Mouse (Mus musculus): ENCODE data around the gene Tcf25. TPM values are rescaled to one million over a fixed set of nuclear protein-coding genes. Genes with fewer than 3 reads are reported as not detected.

Tcf25 gene
- polyA plus RNA-seq, 1 experiment = 41.8 TPM

DNA sequence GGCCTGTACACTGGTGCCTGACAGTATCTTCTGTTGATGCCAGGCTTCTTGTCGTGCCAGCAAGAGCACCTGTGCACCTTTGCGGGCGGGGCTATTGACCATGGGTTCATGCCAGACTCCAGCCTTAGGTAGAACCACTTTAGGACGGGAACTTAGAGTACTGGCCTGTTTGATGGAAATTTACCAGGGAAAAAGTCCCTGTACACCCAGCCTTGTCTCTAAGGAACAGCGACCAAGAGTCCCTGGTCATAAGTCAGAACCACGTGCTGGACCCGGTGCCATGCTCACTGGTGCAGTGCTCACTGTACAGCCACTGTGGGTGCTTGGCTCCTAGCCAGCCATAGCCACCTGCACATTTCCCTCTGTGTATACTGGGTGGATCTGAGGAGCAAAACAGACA, 15.5 kb downstream of the Tcf25 start:
- no peaks in the 10 kb centered on the region for H3K27me3 ChIP-seq (ENCODE audit: control insufficient read depth, insufficient read depth, low read length)
- no peaks in the 10 kb centered on the region for H3K4me1 ChIP-seq (ENCODE audit: control insufficient read depth, insufficient read depth, low read length)
- no peak overlapping the region for H3K4me3 ChIP-seq (ENCODE audit: control insufficient read depth, low read depth, low read length)
- H3K27ac ChIP-seq (ENCODE audit: control insufficient read depth, insufficient read depth, low read depth, low read length) = no peak overlapping the region
- no peak for TF ChIP-seq CTCF (IDR thresholded peaks at IDR 0.05; ENCODE audit: control insufficient read depth, insufficient read depth, insufficient replicate concordance, low read depth, low read length)
- no peak for TF ChIP-seq POLR2A (IDR thresholded peaks at IDR 0.05; ENCODE audit: control insufficient read depth, low read depth, low read length)
- no peaks in the 10 kb centered on the region; the same call in 1 of the 2 replicates for H3K36me3 ChIP-seq (ENCODE audit: control insufficient read depth, insufficient read depth, low read length)

DNA sequence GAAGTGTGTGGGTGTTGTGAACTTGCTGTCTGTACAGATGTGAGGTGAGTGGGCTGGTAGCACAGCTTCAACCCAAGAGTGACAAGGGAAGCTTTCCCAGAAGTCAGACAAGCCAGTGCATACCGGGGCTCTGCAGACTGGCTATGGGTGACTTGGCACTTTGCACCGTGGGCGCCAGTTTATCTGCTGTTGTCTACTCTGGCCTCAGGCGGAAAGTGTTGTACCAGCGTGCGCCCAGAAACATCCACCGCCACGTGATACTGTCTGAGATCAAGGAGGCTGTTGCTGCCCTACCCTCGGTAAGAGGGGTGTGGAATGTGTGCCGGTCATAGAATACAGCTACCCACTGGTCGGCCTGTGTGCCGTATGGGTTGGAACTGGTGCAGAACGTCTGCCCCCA, 24.8 kb downstream of the Tcf25 start:
- Histone ChIP-seq H3K4me1 (ENCODE audit: control insufficient read depth, insufficient read depth, low read length) (no peaks in the 10 kb centered on the region), H3K4me3 (ENCODE audit: control insufficient read depth, low read depth, low read length) (no peak overlapping the region), H3K27me3 (ENCODE audit: control insufficient read depth, insufficient read depth, low read length) (no peaks in the 10 kb centered on the region), H3K27ac (ENCODE audit: control insufficient read depth, insufficient read depth, low read depth, low read length) (no peak overlapping the region), H3K36me3 (ENCODE audit: control insufficient read depth, insufficient read depth, low read length) (no peaks in the 10 kb centered on the region)
- TF ChIP-seq CTCF (IDR thresholded peaks at IDR 0.05; ENCODE audit: control insufficient read depth, insufficient read depth, insufficient replicate concordance, low read depth, low read length) = no peak

DNA sequence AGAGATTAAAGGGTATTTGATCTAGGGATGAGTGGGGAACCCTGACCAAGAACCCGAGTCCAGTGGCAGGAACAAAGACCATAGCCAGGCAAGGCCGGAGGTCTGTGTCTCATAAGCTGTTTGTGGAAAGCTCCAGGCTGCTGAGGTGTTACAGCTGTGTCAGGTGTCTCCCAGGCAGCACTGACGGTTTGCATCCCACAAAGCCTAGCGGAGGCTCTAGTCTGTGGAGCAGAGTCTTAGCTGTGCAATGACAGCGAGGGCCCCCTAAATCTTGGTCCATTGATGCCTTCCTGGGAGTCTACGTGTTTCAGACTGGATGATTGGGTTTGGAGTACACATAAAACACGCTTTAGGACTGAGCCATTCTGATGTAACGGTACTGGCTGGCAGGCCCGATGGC, 28.4 kb downstream of the Tcf25 start:
- Histone ChIP-seq H3K27me3 (ENCODE audit: control insufficient read depth, insufficient read depth, low read length) (no peaks in the 10 kb centered on the region), H3K4me3 (ENCODE audit: control insufficient read depth, low read depth, low read length) (no peak overlapping the region), H3K27ac (ENCODE audit: control insufficient read depth, insufficient read depth, low read depth, low read length) (no peak overlapping the region), H3K36me3 (ENCODE audit: control insufficient read depth, insufficient read depth, low read length) (no peaks in the 10 kb centered on the region), H3K4me1 (ENCODE audit: control insufficient read depth, insufficient read depth, low read length) (no peaks in the 10 kb centered on the region)
- no peak for TF ChIP-seq POLR2A (IDR thresholded peaks at IDR 0.05; ENCODE audit: control insufficient read depth, low read depth, low read length)
- TF ChIP-seq CTCF (IDR thresholded peaks at IDR 0.05; ENCODE audit: control insufficient read depth, insufficient read depth, insufficient replicate concordance, low read depth, low read length) = no peak

DNA sequence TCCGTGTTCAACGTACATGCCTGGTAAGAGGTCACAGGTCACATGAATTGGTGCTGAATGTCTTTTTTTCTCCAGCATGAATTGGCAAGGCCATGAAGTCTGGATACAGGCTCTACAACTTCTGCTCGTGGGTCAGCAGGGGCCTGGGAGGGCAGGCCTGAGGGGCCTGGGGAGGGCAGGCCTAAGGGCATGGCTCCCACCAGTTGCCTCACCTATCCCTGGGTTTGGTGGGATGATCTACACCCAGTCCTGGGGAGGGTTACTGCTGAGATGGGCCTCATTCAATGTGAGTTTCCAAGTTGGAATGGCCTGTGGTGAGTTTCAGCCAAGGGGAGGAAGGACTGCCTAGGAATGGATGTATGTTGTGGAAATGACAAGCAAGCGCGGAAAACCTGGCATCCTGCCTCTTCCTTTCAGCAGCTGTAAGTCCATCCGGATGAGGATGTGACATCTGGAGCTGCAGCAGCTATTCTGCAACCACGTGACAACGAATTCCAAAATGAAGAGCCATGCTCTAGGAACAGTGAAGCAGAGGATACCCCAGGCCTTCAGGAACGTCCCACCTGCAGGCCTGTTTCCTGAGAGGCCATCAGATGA, 29.3 kb downstream of the Tcf25 start:
- Histone ChIP-seq H3K27ac (ENCODE audit: control insufficient read depth, insufficient read depth, low read depth, low read length) (no peak overlapping the region), H3K4me1 (ENCODE audit: control insufficient read depth, insufficient read depth, low read length) (no peaks in the 10 kb centered on the region), H3K4me3 (ENCODE audit: control insufficient read depth, low read depth, low read length) (no peak overlapping the region), H3K27me3 (ENCODE audit: control insufficient read depth, insufficient read depth, low read length) (no peaks in the 10 kb centered on the region), H3K36me3 (ENCODE audit: control insufficient read depth, insufficient read depth, low read length) (no peaks in the 10 kb centered on the region)
- no peak for TF ChIP-seq POLR2A (IDR thresholded peaks at IDR 0.05; ENCODE audit: control insufficient read depth, low read depth, low read length)
- no peak for TF ChIP-seq CTCF (IDR thresholded peaks at IDR 0.05; ENCODE audit: control insufficient read depth, insufficient read depth, insufficient replicate concordance, low read depth, low read length)

DNA sequence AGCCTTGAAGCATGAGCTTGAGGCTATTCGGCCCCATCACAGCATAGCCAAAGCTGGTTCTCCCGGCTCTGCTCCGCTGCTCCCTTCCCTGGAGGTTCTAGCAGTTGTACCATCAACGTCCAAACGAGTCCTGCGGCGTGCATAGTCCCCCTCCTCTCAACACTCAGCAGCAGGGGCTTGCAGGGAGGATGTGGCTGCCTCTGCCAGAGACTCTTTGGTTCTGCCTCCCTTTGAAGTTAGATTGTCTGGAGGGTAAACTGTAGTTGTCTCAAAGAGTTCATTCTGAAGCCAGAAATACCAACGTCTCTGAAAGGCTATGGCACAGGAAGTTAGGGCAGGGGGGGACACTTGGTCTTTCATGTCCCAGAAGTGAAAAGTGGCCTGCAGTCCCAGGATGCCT, 31.0 kb downstream of the Tcf25 start:
- no peak overlapping the region for H3K4me3 ChIP-seq (ENCODE audit: control insufficient read depth, low read depth, low read length)
- H3K36me3 ChIP-seq (ENCODE audit: control insufficient read depth, insufficient read depth, low read length) = no peaks in the 10 kb centered on the region
- H3K4me1 ChIP-seq (ENCODE audit: control insufficient read depth, insufficient read depth, low read length) = no peaks in the 10 kb centered on the region
- H3K27me3 ChIP-seq (ENCODE audit: control insufficient read depth, insufficient read depth, low read length) = no peaks in the 10 kb centered on the region
- H3K27ac ChIP-seq (ENCODE audit: control insufficient read depth, insufficient read depth, low read depth, low read length) = no peak overlapping the region
- TF ChIP-seq POLR2A (IDR thresholded peaks at IDR 0.05; ENCODE audit: control insufficient read depth, low read depth, low read length) = no peak
- TF ChIP-seq CTCF (IDR thresholded peaks at IDR 0.05; ENCODE audit: control insufficient read depth, insufficient read depth, insufficient replicate concordance, low read depth, low read length) = no peak

DNA sequence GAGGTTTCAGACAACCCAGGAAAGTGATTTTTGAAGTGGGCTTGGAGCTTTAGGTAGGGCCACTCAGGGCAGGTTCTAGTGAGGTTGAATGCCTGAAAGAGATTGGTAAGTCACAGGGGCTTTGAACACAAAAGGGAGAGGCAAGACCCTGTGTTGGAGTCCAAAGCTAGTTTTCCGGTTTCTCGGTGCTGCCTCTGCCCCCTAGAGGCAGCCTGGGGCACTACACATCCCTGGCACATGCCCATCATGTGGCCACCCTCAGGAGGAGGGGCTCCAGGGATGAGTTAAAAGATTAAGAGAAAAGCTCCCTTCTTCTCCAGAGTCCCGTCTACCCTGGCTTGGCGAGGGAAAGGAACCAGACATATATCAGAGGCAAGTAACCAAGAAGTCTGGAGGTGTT, 33.2 kb downstream of the Tcf25 start, which contains the start of gene Mc1r:
TSS of gene Mc1r (plus strand) at position 322 of the 400 bp plus-strand sequence.
- H3K4me1 ChIP-seq (ENCODE audit: control insufficient read depth, insufficient read depth, low read length) = peaks cover 6% of the 10 kb centered on the region
- H3K27me3 ChIP-seq (ENCODE audit: control insufficient read depth, insufficient read depth, low read length) = no peaks in the 10 kb centered on the region
- TF ChIP-seq POLR2A (IDR thresholded peaks at IDR 0.05; ENCODE audit: control insufficient read depth, low read depth, low read length) (no peak), CTCF (IDR thresholded peaks at IDR 0.05; ENCODE audit: control insufficient read depth, insufficient read depth, insufficient replicate concordance, low read depth, low read length) (peak; percentile 92)
- no peak within 1 kb of the TSS for H3K4me3 ChIP-seq (ENCODE audit: control insufficient read depth, low read depth, low read length)
- H3K27ac ChIP-seq (ENCODE audit: control insufficient read depth, insufficient read depth, low read depth, low read length) = no peak within 1 kb of the TSS
- no peaks in the 10 kb centered on the region for H3K36me3 ChIP-seq (ENCODE audit: control insufficient read depth, insufficient read depth, low read length)

DNA sequence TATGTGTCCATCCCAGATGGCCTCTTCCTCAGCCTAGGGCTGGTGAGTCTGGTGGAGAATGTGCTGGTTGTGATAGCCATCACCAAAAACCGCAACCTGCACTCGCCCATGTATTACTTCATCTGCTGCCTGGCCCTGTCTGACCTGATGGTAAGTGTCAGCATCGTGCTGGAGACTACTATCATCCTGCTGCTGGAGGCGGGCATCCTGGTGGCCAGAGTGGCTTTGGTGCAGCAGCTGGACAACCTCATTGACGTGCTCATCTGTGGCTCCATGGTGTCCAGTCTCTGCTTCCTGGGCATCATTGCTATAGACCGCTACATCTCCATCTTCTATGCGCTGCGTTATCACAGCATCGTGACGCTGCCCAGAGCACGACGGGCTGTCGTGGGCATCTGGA, 34.1 kb downstream of the Tcf25 start:
- Histone ChIP-seq H3K27me3 (ENCODE audit: control insufficient read depth, insufficient read depth, low read length) (no peaks in the 10 kb centered on the region), H3K4me3 (ENCODE audit: control insufficient read depth, low read depth, low read length) (no peak overlapping the region), H3K4me1 (ENCODE audit: control insufficient read depth, insufficient read depth, low read length) (peaks cover 14% of the 10 kb centered on the region), H3K36me3 (ENCODE audit: control insufficient read depth, insufficient read depth, low read length) (no peaks in the 10 kb centered on the region), H3K27ac (ENCODE audit: control insufficient read depth, insufficient read depth, low read depth, low read length) (no peak overlapping the region)
- TF ChIP-seq POLR2A (IDR thresholded peaks at IDR 0.05; ENCODE audit: control insufficient read depth, low read depth, low read length) (no peak), CTCF (IDR thresholded peaks at IDR 0.05; ENCODE audit: control insufficient read depth, insufficient read depth, insufficient replicate concordance, low read depth, low read length) (no peak)
